Mouse (Mus musculus) heart, embryonic 13.5 days (tissue): ENCODE measurements around the gene Hhat. TPM values are rescaled to one million over a fixed set of nuclear protein-coding genes. Genes with fewer than 3 reads are reported as not detected.

Source experiments
- ATAC-seq: fragments of 200-750 bp; cut with Nextera tagmentation; 2 replicates; pipeline ENCODE4 v1.8.0; 2017; ENCODE audit warnings: moderate TSS enrichment; ENCODE audit not compliant: insufficient number of reproducible peaks, low FRiP score, low TSS enrichment; ENCODE audit errors: extremely low read depth
- H3K27ac ChIP-seq: fragments of 300-500 bp; sonication (generic); replicated peaks from 2 replicates; pipeline ENCODE4 v1.5.1; 2015; ENCODE audit warnings: moderate library complexity, mild to moderate bottlenecking, inconsistent platforms
- H3K27me3 ChIP-seq: fragments of 300-500 bp; sonication (generic); replicated peaks from 2 replicates; pipeline ENCODE4 v1.6.1; 2015; ENCODE audit warnings: mild to moderate bottlenecking, inconsistent platforms
- H3K36me3 ChIP-seq: fragments of 300-500 bp; sonication (generic); 2 replicates; pipeline ENCODE4 v1.6.1; 2015; ENCODE audit warnings: mild to moderate bottlenecking, inconsistent platforms
- H3K4me1 ChIP-seq: fragments of 300-500 bp; sonication (generic); 2 replicates; pipeline ENCODE4 v1.6.1; 2015; ENCODE audit warnings: inconsistent platforms
- H3K4me2 ChIP-seq: fragments of 300-500 bp; sonication (generic); 2 replicates; pipeline ENCODE4 v1.6.1; 2015; ENCODE audit warnings: inconsistent platforms, mild to moderate bottlenecking, moderate library complexity
- H3K4me3 ChIP-seq: fragments of 300-500 bp; sonication (generic); 2 replicates; pipeline ENCODE4 v1.5.1; 2015; ENCODE audit warnings: moderate library complexity, mild to moderate bottlenecking, inconsistent platforms
- H3K9ac ChIP-seq: fragments of 300-500 bp; sonication (generic); 2 replicates; pipeline ENCODE4 v1.6.1; 2015; ENCODE audit warnings: inconsistent platforms, mild to moderate bottlenecking, moderate library complexity
- H3K9me3 ChIP-seq: fragments of 300-500 bp; sonication (generic); 2 replicates; pipeline ENCODE4 v1.6.1; 2016; ENCODE audit warnings: inconsistent platforms
- WGBS: fragments of 180-500 bp; shearing (Covaris S2); methylation state at CpG from one replicate; pipeline ENCODE4 v1.1.7; 2015; ENCODE audit warnings: mixed read lengths; 5-methylcytosine and 5-hydroxymethylcytosine counted together
- polyA plus RNA-seq: library from polyadenylated mRNA; unstranded; fragments of >200 nt; fragmentation: Nextera tagmentation; extraction: Ambion mirVana; gene quantifications from 2 replicates; pipeline ENCODE4 v1.2.1, GENCODE M21; 2015

Hhat gene
- polyA plus RNA-seq, 1 experiment from 2014 or later, result 6.3 TPM

- H3K4me1 ChIP-seq, result peaks cover 39% of the 10 kb centered on the region
- H3K27me3 ChIP-seq, result peaks cover 6% of the 10 kb centered on the region; the same call in 1 of the 2 replicates
- H3K36me3 ChIP-seq, result no peaks in the 10 kb centered on the region
- H3K9me3 ChIP-seq, result no peaks in the 10 kb centered on the region
- H3K4me2 ChIP-seq, result no peak overlapping the region
- no peak overlapping the region for H3K4me3 ChIP-seq
- no peak for ATAC-seq
- no peak overlapping the region for H3K27ac ChIP-seq
- H3K9ac ChIP-seq, result no peak overlapping the region
Measured at GRCm38 (mm10) chr1:192781256-192781655, 10.2 kb upstream of the Hhat start.

GRCm38 (mm10) chr1:192778869-192779514 is 8.0 kb upstream of the Hhat start:
- no peak for ATAC-seq
- 33% methylated on average over 6 of the region's 6 CpGs for WGBS
- H3K27me3 ChIP-seq, result peaks cover 6% of the 10 kb centered on the region; the same call in 1 of the 2 replicates

GRCm38 (mm10) chr1:192778206-192778605 is 7.2 kb upstream of the Hhat start:
- no peaks in the 10 kb centered on the region for H3K9me3 ChIP-seq
- no peak overlapping the region for H3K9ac ChIP-seq
- H3K27me3 ChIP-seq, result peaks cover under 1% of the 10 kb centered on the region; the same call in 1 of the 2 replicates
- ATAC-seq, result no peak
- 84% methylated on average over 4 of the region's 4 CpGs for WGBS
- no peak overlapping the region for H3K4me3 ChIP-seq
- H3K4me1 ChIP-seq, result peaks cover 21% of the 10 kb centered on the region
- H3K4me2 ChIP-seq, result no peak overlapping the region
- H3K27ac ChIP-seq, result peak overlapping the region; percentile 76
- H3K36me3 ChIP-seq, result no peaks in the 10 kb centered on the region

More at GRCm38 (mm10) chr1:192778869-192779514, 8.0 kb upstream of the Hhat start:
- Histone ChIP-seq H3K9me3 (no peaks in the 10 kb centered on the region), H3K9ac (peak overlapping the region; percentile 50), H3K4me2 (no peak overlapping the region), H3K4me3 (no peak overlapping the region), H3K27ac (peak overlapping the region; percentile 76), H3K36me3 (no peaks in the 10 kb centered on the region), H3K4me1 (peaks cover 21% of the 10 kb centered on the region)

GRCm38 (mm10) chr1:192770130-192770494 is 911 bp downstream of the Hhat start:
- peaks cover 16% of the 10 kb centered on the region for H3K4me1 ChIP-seq
- ATAC-seq, result no peak
- peak overlapping the region; percentile 81 for H3K4me3 ChIP-seq
- no peaks in the 10 kb centered on the region for H3K36me3 ChIP-seq
- WGBS, result 22% methylated on average over 10 of the region's 10 CpGs
- H3K27me3 ChIP-seq, result no peaks in the 10 kb centered on the region
- peak overlapping the region; percentile 97 for H3K27ac ChIP-seq
- no peaks in the 10 kb centered on the region for H3K9me3 ChIP-seq
- H3K4me2 ChIP-seq, result peak overlapping the region; percentile 94
- peak overlapping the region; percentile 98 for H3K9ac ChIP-seq

- no peak overlapping the region for H3K4me3 ChIP-seq
- peaks cover 18% of the 10 kb centered on the region for H3K4me1 ChIP-seq
- H3K4me2 ChIP-seq, result no peak overlapping the region
- H3K9me3 ChIP-seq, result no peaks in the 10 kb centered on the region
- no peak overlapping the region for H3K9ac ChIP-seq
- no peak overlapping the region for H3K27ac ChIP-seq
- H3K27me3 ChIP-seq, result no peaks in the 10 kb centered on the region
- no peaks in the 10 kb centered on the region for H3K36me3 ChIP-seq
- no peak for ATAC-seq
- WGBS, result 24% methylated on average over 4 of the region's 4 CpGs
Measured at GRCm38 (mm10) chr1:192765531-192765930, 5.5 kb downstream of the Hhat start.

GRCm38 (mm10) chr1:192764547-192764946 is 6.5 kb downstream of the Hhat start:
- Histone ChIP-seq H3K9me3 (no peaks in the 10 kb centered on the region), H3K4me3 (no peak overlapping the region), H3K4me2 (no peak overlapping the region), H3K27me3 (no peaks in the 10 kb centered on the region), H3K9ac (no peak overlapping the region), H3K4me1 (peaks cover 12% of the 10 kb centered on the region), H3K36me3 (no peaks in the 10 kb centered on the region), H3K27ac (no peak overlapping the region)
- WGBS, result 76% methylated on average over 2 of the region's 2 CpGs
- ATAC-seq, result no peak

- no peak overlapping the region for H3K9ac ChIP-seq
- no peaks in the 10 kb centered on the region for H3K9me3 ChIP-seq
- no peak overlapping the region for H3K4me3 ChIP-seq
- 0 out of 2 replicates have a peak overlapping the region, but pooled peaks have one; percentile 2 for H3K4me2 ChIP-seq
- WGBS, result 62% methylated on average over 7 of the region's 7 CpGs
- H3K27ac ChIP-seq, result peak overlapping the region; percentile 50
- H3K4me1 ChIP-seq, result peaks cover 12% of the 10 kb centered on the region
- H3K36me3 ChIP-seq, result no peaks in the 10 kb centered on the region
- no peak for ATAC-seq
- no peaks in the 10 kb centered on the region for H3K27me3 ChIP-seq
Measured at GRCm38 (mm10) chr1:192762946-192763933, 7.8 kb downstream of the Hhat start.

GRCm38 (mm10) chr1:192756674-192757073 is 14.3 kb downstream of the Hhat start:
- Histone ChIP-seq H3K27ac (no peak overlapping the region), H3K27me3 (no peaks in the 10 kb centered on the region)

GRCm38 (mm10) chr1:192755685-192756606 is 15.1 kb downstream of the Hhat start:
- ATAC-seq, result no peak
- peaks cover 4% of the 10 kb centered on the region; the same call in 1 of the 2 replicates for H3K36me3 ChIP-seq
- 70% methylated on average over 13 of the region's 13 CpGs for WGBS

More at GRCm38 (mm10) chr1:192756674-192757073, 14.3 kb downstream of the Hhat start:
- Histone ChIP-seq H3K4me3 (no peak overlapping the region), H3K9me3 (no peaks in the 10 kb centered on the region), H3K9ac (no peak overlapping the region), H3K4me2 (no peak overlapping the region), H3K36me3 (peaks cover 4% of the 10 kb centered on the region; the same call in 1 of the 2 replicates), H3K4me1 (peaks cover 19% of the 10 kb centered on the region)
- WGBS, result 62% methylated on average over 7 of the region's 7 CpGs
- ATAC-seq, result no peak

GRCm38 (mm10) chr1:192755246-192755645 is 15.8 kb downstream of the Hhat start:
- no peaks in the 10 kb centered on the region for H3K27me3 ChIP-seq
- peaks cover 4% of the 10 kb centered on the region; the same call in 1 of the 2 replicates for H3K36me3 ChIP-seq
- no peak overlapping the region for H3K9ac ChIP-seq
- peaks cover 19% of the 10 kb centered on the region for H3K4me1 ChIP-seq
- H3K9me3 ChIP-seq, result no peaks in the 10 kb centered on the region
- H3K27ac ChIP-seq, result no peak overlapping the region
- H3K4me2 ChIP-seq, result no peak overlapping the region
- no peak overlapping the region for H3K4me3 ChIP-seq
- WGBS, result 89% methylated on average over 13 of the region's 13 CpGs
- ATAC-seq, result no peak

More at GRCm38 (mm10) chr1:192755685-192756606, 15.1 kb downstream of the Hhat start:
- Histone ChIP-seq H3K4me2 (no peak overlapping the region), H3K9ac (no peak overlapping the region), H3K27me3 (no peaks in the 10 kb centered on the region), H3K27ac (no peak overlapping the region), H3K4me1 (peaks cover 19% of the 10 kb centered on the region), H3K4me3 (no peak overlapping the region), H3K9me3 (no peaks in the 10 kb centered on the region)
